Mouse (Mus musculus) lung, postnatal 14 days (tissue): ENCODE measurements at regions not wholly inside any gene's neighbourhood (a gene's known extent, or its start where the extent isn't known, plus 50 kb on each side); places are given as distances from the start of the nearest gene placed in this dataset.
A peak's percentile ranks its signal among the peaks of the same experiment; 100 is the strongest.
"Not testable (repeated sequence)": the region's sequence is repeated elsewhere in the genome, so short reads cannot be mapped to it uniquely, and the experiment has no call there.

ENCODE experiments used
- DNase-seq: peaks from one replicate; pipeline ENCODE4 v3.0.0; 2021

- DNase-seq, result not testable (repeated sequence)
Observed at GRCm38 (mm10) chr13:61805300-61805699, 235.4 kb upstream of the Cts3 start.

DNA sequence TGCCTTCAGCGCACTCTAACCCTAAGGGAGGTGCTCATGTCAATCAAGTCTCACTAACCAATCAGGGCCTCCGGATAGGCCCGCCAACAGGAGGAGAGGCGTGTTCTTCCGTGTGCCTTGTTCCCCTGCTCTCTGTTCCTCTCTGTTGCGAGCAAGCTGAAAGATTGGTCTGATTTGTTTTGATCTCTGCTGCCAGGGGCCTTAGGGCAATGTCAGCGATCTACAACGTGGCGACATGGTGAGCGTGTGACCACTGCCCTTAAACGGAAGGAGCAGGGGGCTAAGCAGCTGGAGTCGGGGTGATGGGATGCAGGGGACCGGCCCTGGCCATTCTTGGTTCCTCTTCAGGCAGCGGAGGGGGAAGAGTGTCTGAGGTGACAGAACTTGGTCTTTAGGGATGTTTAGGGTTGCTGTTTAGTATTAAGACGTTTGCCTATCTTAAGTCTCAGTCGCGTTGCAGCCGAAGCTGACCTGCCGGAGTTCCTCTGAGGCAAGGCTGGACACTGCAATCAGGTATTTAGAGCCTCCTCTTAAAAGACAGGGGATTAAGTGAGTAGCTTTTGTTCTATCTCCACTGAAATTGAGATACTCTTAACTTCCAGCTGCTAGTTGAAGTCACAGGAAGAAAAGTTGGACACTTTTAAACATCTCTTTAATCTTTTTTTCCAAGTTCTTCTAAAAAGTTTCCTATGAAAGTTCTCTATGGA lies 234.4 kb upstream of the Cts3 start:
- peak; percentile 35 for DNase-seq

GRCm38 (mm10) chr13:61803763-61804162 lies 233.8 kb upstream of the Cts3 start:
- not testable (repeated sequence) for DNase-seq

DNA sequence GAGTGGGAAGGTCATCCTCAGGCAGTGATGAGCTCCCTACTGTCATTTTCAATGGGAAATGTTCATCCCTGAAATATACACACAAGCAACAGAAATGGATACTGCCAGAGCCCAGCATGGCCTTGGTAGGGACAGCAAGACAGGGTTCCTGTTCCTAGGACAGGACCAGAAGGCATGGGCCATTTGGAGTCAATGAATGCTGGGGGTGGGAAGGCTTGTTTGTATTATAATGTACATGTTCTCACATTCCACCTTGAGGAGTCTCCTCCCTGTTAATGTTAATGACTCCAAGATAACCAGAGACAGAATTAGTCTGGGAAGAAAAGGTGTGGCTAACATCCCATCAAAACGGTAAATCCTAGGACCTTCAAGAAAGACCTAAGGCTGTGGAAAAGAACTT lies 193.5 kb upstream of the Cts3 start:
- not testable (repeated sequence) for DNase-seq
